In genomic region chr10:45019418-45019817, GRCm38 (mm10) we compare ENCODE assay signal across 17 mouse cellular contexts. TPM values are rescaled to one million over a fixed set of nuclear protein-coding genes. Genes with fewer than 3 reads are reported as not detected.
A peak's percentile ranks its signal among the peaks of the same experiment; 100 is the strongest.
DNase-seq lines count a peak whose midpoint lies in the region; ATAC-seq and TF ChIP-seq lines count a peak whose summit lies in the region.
"Had no signal": no experiment of that assay in that cellular context is flagged by ENCODE, and none has a peak within 500 bp of the region (broad histone marks: within the 10 kb centered on the region; RNA-seq: fewer than 3 reads in every experiment).

No protein-coding gene starts in this region.

- DNase-seq in lung, postnatal 0 days (ENCODE audit: low spot score): no peak
- DNase-seq in lung, postnatal 10 days: no peak
- DNase-seq in CD4-positive, CD25-positive, alpha-beta regulatory T cell, adult 2 months (ENCODE audit: low read depth, low spot score): peak; percentile 44
- DNase-seq in induced T-regulatory cell, adult 2 months (ENCODE audit: low read depth): peak; percentile 73
- peak; percentile 52 to 75 for DNase-seq in natural killer cell, adult 2 months (ENCODE audit: low spot score in 2 of 2)
- no peak for DNase-seq in kidney, postnatal 25 days
- DNase-seq: adrenal gland, postnatal 10 days; cerebellum, adult 9-11 months; gastrocnemius, adult 2 months; liver, embryonic 13.5 days; lung, postnatal 14 days; thymus, adult 18-20 months had no signal

- TF ChIP-seq EP300 in lung, postnatal 0 days (IDR thresholded peaks at IDR 0.05): no peak

- ATAC-seq in lung, postnatal 0 days: peak; percentile 37; the same call in 1 of the 2 replicates
- no peak for ATAC-seq in erythroblast, adult 5-6 weeks (replicated peaks; ENCODE audit: low FRiP score, poor library complexity, severe bottlenecking)
- ATAC-seq: forebrain, embryonic 16.5 days had no signal

- H3K9me3 ChIP-seq in lung, postnatal 0 days (ENCODE audit: low read length): no peaks in the 10 kb centered on the region
- H3K9me3 ChIP-seq: liver, embryonic 13.5 days; midbrain, embryonic 12.5 days had no signal

- no peak overlapping the region for H3K27ac ChIP-seq in lung, postnatal 0 days (ENCODE audit: low read length)
- H3K27ac ChIP-seq: gastrocnemius, adult 2 months; liver, embryonic 13.5 days; midbrain, embryonic 12.5 days had no signal

- H3K4me3 ChIP-seq in lung, postnatal 0 days (ENCODE audit: low read depth, low read length): no peak overlapping the region
- H3K4me3 ChIP-seq: erythroblast, embryonic 14.5 days; gastrocnemius, adult 2 months; liver, embryonic 13.5 days; midbrain, embryonic 12.5 days had no signal

- H3K9ac ChIP-seq in lung, postnatal 0 days (replicated peaks; ENCODE audit: low read depth): no peak overlapping the region
- H3K9ac ChIP-seq: liver, embryonic 13.5 days; midbrain, embryonic 12.5 days had no signal

- H3K36me3 ChIP-seq in lung, postnatal 0 days (ENCODE audit: insufficient read depth, low read length): no peaks in the 10 kb centered on the region
- H3K36me3 ChIP-seq: liver, embryonic 13.5 days; midbrain, embryonic 12.5 days had no signal

- TF ChIP-seq CTCF in lung, postnatal 0 days (IDR thresholded peaks at IDR 0.05): no peak

- H3K4me2 ChIP-seq in lung, postnatal 0 days (replicated peaks; ENCODE audit: low read depth, low read length): no peak overlapping the region
- H3K4me2 ChIP-seq: heart, embryonic 11.5 days; liver, embryonic 13.5 days; midbrain, embryonic 12.5 days had no signal

- WGBS in lung, postnatal 0 days: 46% methylated on average over 7 of the region's 7 CpGs

- H3K4me1 ChIP-seq in lung, postnatal 0 days (ENCODE audit: insufficient read depth, low read depth, low read length): no peaks in the 10 kb centered on the region
- H3K4me1 ChIP-seq: liver, embryonic 13.5 days; midbrain, embryonic 12.5 days had no signal

- no peaks in the 10 kb centered on the region for H3K27me3 ChIP-seq in lung, postnatal 0 days (replicated peaks; ENCODE audit: insufficient read depth, low read length)
- H3K27me3 ChIP-seq: liver, embryonic 13.5 days; midbrain, embryonic 12.5 days had no signal

RNA-seq across cellular contexts. Expression of gene Prep, which starts 47.6 kb away (rescaled TPM):
- 20.1 and 22.6 TPM in 2 replicates for polyA plus RNA-seq in lung, postnatal 0 days (2015; fragmentation: Nextera tagmentation; extraction: Ambion mirVana)
- 1.3 and 2.3 TPM in 2 replicates for total RNA-seq in erythroblast, adult 5-6 weeks (2015; ENCODE audit: low replicate concordance)
- 1.8 and 2.8 TPM in 2 replicates for total RNA-seq in erythroblast, adult 5-6 weeks (2017; ENCODE audit: low replicate concordance)

Comparison
In these comparisons a context has a peak if more than half of its experiments do, and no peak if none do; other contexts are left out.
1. DNase-seq: peak in CD4-positive, CD25-positive, alpha-beta regulatory T cell, adult 2 months (single experiment), induced T-regulatory cell, adult 2 months (single experiment) and natural killer cell, adult 2 months (2 of 2); none in lung, postnatal 0 days (single experiment), lung, postnatal 10 days (single experiment) and kidney, postnatal 25 days (0 of 2).